Mouse (Mus musculus): ENCODE measurements at regions not wholly inside any gene's neighbourhood (a gene's known extent, or its start where the extent isn't known, plus 50 kb on each side); places are given as distances from the start of the nearest gene placed in this dataset.

DNA sequence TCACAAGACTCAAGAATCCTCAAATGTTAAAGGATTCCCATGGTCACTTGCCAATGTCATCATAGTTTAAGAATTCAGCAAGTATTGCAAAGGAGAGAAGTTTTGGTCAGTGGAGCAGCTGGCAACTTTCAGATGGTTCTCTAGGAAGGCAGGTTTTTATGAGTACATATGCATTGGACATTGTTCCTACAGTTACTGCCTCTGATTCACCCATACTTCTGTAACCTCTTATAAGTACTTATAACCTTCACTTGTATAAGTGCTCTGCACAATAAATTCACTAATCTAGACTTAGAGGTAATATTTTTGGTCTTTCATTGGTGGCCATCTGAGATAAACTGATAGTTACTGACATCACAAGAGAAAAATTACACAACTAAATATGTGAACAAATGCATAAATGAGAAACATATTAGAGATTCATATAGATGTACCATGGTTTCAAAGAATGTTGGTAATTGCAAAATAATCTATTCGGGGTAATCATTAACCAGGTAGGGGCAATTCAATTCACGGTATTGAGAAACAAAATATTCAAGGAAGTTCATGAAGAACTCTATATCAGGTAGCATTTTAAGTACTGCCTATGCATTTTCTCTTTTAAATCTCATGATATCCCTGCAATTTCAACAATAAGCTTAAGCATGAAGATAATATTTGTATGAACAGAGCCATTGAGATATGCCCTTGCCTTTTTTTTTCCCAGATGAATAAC lies 1059.6 kb downstream of the Pla2g4a start:
- DNase-seq, result no peak

DNA sequence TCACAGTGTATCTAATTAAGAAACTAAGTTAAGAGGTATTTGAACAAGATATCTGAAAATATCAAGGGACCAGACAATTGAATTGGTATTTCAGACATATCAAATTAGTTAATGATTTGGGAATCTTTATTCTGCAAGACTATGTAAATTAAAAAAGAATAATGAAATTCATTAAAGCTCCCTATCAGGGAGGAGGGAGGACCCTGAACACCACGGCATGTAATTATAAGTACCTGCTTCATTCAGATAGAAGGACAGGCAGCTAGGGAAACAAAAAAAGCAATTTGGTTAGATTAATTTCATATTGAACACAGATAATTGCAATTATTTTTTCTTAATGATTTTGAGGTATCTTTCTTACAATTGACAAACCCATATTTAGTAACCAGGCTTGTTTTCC lies 1090.3 kb downstream of the Pla2g4a start:
- DNase-seq, result no peak

DNA sequence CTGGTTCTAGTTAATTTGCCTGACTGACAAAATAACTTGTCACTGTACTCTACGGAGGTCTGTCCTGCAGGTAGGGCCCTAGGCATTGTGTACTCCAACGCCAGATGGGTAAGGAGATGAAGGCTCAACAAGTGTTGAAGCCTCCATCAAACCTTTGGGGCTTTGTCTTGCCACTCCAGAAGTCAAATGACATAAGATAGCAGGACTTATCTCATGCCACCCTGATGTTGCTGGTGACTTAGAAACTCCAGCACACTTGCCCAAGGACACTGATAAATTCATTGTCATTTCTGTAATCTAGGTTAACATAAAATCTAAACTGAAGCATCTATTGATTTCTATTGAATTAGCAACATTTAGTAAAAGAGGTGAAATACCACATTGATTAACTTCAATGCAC lies 1097.5 kb downstream of the Pla2g4a start:
- DNase-seq, result no peak

DNA sequence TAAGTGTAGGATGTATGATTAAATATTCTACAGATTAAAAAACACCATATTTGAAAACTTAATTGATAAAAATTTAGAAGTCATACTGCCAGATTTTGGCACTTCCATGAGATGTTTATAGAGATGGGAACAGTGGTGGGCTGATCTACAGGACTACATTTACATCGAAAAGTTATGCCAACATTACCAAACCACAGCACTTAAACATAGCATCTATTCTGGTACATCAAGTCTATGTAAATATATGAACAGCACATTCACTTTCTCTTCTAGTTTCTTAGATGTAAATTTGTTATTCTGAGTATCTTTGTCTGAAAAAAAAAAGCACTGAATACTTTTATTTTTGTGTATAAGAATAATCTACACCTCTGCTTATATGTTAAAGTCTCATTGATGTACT lies 1108.1 kb downstream of the Pla2g4a start:
- no peak for DNase-seq

DNA sequence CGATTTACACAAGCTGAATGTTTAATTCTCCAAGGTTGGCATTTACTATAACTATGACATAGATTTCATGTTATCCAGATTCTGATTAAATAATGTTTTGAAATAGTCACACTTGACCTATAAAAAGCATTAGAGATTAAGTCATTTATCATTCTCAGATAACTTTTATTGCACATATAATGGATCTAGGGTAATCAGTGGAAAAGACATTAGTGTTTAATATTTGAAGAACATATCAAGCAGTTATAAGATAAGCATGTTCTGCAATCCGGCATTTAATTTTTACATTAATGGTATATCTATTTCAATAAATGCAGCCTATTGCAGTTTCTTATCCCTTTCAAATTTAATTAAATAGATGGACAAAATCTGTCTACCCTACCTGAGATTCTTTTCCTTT lies 1114.5 kb downstream of the Pla2g4a start:
- no peak for DNase-seq

DNA sequence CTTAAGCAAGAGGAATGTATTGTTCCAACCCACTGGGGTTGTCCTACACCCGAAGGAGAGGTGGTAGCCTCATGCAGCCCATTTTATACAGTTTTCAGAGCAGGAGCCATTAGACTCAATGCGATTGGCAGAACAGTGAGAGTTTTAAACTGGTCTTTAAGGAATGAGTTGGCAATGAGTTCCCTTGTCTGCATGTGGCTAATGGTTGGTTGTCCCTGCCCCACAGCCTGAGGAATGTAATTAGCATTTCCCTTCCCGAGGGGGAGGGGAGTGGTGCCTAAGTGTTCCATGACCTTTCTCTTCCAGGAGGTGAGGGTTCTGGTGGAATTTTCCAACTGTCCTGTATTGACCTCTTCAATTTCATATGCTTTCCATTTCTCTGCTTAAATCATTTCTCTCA lies 1137.9 kb downstream of the Pla2g4a start:
- DNase-seq, result no peak

DNA sequence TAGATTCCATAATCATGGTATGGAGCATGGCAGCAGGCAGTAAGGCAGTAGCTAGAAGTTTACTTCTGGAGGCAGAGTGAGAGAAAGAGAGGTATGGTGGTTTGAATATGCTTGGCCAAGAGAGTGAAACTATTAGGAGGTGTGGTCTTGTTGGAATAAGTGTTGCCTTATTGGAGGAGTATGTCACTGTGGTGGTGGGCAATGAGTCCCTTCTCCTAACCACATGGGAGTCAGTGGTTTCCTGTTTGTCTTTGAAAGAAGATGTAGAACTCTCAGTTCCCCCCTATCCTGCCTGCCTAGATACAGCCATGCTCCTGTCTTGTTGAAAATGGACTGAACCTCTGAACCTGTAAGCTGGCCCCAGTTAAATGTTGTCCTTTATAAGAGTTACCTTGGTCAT lies 1152.4 kb downstream of the Pla2g4a start:
- DNase-seq, result no peak

DNA sequence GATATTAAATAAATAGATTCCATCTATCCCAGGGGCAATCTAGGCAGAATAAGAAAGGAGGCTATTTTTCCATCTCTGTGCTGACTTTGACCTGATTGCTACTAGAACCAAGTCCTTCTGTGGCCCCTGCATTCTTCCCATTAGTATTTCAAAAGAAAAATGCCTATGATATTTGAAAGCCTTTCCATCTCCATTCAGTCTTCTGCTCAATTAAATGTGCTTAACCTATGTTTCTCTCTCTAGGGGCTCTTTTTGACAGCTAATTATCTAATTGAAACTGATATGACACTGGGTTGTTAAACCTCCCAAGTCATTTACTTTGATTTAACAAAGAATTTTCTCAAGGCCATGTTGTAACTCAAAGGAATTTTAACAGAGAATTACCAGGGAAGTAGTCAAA lies 1164.0 kb downstream of the Pla2g4a start:
- no peak for DNase-seq

DNA sequence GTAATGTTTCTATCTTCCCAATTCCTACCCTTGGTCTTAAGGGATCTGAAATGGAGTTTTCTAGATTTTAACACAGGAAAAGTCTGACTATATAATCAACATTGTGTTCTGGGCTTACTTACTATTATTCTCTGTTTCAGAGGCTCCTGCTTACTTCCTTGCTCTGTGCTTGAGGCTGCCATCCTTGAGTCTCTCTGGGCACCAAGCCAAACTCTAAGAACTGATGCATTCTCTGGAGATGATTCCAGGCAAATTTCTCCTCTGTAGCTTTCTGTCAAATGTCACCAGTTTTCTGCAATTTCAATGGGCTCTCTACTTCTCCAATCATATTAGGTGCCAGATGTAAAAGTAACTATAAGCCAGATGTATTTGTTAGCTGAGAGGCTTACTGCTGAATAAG lies 1210.3 kb downstream of the Pla2g4a start:
- DNase-seq, result no peak

DNA sequence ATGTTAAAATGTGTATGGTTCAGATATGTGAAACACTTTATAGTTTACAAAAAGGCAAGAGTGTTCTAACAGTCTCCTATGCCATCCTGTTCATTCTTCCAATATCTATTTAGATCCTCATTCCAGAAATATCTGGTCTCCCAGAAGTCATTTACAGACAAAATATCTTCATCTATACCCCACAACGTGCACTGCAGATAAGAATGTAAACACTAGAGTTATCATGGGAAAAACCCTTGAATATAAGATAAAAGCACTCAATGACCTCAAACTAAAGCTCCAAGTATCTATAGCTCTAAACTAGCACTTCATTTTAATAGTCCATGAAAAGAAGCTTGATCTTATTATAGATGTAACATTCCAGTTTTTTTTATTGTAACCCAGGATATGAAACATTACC lies 1239.0 kb downstream of the Pla2g4a start:
- DNase-seq, result no peak

DNA sequence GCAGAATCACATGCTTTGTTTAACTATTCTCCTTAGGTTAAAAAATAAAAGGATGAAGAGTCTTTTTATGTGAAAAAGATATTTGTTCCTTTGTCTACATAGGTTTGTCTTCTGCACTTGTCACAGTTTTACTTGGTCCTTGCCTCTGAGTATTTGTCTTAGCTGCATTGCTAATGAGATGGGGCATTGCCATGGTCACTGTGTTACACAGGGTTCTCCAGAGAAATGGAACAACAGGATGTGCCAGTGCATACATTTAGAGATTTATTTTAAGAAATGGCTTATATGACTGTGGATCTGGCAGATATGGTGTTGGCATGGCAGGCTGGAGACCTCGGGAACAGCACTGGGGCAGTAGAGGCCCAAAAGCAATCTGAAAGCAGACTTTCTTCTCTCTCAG lies 1239.7 kb downstream of the Pla2g4a start:
- DNase-seq, result no peak

DNA sequence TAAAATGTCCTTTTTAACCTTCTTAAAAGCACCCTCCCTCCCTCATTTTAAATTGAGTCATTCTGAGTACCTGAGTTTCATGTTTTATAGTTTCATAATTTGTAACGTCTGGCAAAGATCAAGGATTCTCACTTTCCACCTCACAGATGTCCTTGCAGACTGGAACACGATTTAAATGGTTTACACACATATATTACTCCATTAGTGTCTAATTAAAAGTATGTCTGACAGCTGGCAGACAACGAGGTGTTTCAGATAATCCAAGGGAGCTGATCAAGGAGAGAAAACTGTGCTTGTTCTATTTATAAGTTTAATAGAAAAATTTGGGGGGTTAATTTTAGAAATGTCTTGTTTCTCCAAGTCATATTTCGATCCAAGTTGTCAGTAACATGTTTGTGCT lies 1240.1 kb downstream of the Pla2g4a start:
- DNase-seq, result no peak

DNA sequence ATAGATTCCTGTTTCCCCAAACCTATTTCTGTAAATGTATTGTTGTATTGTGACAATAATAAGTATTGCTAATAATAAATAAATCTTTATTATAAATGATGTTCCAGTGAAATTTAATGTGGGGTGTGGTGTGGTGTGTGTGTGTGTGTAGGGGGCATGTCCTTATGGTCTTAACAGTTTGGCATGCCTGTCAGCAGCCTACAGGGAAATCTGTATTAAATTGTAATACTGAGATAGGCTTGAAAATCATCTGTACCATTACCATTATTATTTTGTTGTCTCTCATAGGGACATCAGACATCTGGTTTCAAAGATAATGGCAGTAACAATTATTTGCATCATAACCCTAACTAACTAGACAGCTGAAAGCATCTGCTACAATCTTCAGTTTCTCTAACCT lies 1253.0 kb downstream of the Pla2g4a start:
- no peak for DNase-seq

DNA sequence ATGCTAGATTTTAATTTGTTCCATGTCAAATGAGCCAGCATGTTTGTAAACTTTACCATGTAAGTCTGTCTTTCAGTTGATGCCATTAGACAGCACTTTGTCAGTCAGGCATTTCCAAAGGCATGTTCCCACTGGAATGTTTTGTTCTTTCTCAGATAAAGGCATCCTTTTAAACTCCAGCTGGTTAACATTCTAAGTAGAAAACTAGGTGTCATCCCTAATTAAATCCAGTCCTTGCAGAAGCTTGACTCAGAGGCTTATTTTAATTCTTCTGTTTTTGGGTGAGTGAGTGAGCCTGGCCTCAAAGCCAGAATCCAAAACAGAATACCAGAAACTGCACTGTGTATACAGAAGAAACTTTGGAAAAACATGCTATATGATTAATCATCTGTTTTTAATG lies 1253.4 kb downstream of the Pla2g4a start:
- no peak for DNase-seq

DNA sequence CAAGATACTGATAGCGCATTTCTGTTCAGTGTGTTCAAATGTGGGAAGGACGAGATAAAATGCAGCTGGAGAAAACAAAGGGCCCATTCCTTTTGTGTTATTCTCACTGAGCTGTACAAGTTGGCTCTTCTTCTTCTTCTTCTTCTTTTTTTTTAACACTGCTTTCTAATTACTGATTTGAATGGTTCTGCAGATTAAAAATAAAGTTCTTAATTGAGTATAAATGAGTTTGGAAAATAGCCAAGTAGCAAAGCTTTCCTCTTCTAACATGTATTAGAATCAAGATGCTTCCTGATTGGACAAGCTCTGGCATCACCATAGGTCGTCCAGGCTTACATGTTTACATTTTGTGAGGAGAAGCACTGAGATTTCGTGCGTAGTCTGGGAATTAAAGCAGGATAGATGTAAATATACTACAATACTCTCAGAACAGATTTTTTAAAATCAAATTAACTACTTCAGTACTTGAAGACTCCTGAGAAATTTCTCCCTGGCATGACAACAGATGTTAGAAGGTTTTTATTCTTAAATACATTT lies 1254.8 kb downstream of the Pla2g4a start:
- DNase-seq, result no peak

DNA sequence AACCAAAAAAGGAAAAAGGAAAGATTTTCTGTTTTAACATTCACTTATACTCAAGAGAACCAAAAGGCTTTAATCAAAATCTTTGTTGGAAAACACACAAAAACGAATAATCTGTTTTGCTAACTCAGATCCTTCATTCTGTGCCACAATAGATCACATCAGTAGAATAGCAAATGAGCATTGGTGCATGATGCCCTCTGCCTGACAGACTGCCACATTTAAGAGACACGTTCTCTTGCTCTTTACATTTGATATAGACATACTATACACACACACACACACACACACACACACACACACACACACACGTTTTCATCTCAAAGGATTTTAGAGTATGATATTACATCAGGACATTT lies 1260.5 kb downstream of the Pla2g4a start:
- DNase-seq, result no peak

DNA sequence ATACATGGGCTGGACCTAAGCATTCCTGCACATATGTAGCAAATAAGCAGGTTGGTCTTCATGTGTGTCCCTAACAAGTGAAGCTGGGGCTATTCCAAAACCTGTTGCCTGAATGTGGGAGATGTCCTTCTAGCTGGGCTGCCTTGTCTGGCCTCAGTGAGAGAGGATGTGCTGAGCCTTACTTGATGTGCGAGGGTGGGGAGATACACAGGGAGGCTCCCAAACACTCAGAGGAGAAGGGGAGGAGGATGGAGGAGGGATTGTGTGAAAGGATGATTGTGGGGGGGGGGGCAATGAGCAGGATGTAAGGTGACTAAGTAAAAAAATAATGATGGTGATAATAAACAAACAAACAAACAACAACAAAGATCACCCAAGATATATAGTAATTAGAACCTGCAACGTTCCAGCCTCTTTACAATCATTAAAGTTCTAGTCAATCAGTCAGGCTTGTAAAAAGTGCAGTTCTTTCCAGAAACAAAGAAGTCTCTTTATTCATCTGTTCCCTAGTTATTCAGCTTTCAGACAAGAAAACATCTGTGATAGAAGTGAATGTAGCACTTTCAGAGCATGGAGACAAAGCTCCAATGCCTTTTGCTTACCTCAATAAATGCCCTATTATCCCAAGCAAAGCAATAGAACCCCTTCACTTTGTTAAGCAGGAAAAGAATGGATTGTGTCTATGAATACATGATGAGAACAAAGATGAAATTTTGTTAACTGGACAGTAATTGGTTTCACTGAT lies 1261.1 kb downstream of the Pla2g4a start:
- DNase-seq, result no peak

DNA sequence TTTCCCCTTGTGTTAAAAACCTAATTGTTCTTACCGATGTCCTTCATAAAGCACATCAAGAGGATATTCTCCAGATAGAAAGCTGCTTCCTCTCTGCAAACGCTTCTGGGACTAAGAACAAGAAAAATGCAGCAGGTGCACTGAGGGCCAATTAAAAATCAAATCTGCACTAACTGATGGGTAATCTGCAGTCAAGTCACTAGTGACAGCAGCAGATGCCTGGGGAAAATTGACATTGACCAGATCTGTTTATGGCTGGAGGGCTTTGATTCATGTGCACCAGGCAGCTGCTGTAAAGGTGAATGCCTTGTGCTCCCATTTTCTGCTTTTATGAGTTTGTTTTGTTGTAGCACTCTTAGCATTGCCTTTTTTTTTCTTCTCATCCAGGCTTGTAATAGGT lies 1271.0 kb downstream of the Pla2g4a start:
- DNase-seq, result no peak

DNA sequence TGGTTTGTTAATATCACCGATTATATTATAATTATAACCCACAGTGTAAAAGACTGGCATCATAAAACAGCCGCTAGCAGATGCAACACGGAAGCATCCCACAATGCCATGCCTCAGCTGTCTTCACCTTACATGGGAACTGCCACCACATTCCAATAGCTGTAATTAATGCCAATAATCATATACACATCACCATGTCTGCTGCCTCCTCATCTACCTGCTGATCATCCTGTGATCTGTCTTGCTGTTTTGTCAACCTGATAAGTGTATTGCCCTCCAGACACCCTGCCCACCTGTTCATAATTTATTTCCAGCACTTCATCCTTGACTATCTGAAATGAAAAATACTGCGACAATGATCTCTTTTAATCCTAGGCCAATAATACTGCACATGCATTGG lies 1271.5 kb downstream of the Pla2g4a start:
- DNase-seq, result no peak

DNA sequence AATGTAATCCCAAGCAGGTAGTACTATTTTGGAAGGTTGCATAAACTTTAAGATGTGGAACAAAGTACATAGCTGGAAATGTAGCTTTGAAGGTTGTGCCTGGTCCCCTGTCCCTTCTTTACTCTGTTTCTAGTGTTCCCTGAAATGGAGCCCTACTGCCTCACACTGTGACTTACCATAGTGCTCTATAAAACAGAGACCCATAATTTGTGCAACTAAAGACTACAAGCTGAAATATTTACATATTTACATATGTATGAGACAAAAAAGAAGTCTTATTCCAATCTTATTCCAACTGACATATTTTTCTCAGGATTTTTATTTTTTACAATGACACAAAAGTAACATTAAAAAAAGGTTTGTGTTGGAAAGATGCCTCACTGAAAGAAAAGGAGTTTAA lies 1285.6 kb downstream of the Pla2g4a start:
- no peak for DNase-seq

DNA sequence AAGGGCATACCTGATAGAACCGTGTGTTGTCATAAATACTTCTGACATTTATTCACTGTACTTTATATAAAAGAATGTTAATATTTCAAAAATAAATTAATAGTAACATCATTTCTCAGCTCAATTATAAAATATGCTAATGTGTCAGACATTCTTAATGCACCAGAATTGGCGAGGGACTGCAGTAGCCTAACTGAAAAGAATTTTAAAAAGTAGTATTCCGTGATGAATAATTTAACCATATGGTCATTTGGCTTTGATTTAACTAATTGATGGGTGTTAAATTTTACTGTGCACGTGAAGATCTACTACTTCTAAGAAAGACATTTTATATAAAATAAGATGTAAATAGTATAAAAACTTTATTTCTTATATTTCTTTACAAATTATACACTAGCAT lies 1296.7 kb downstream of the Pla2g4a start:
- no peak for DNase-seq

DNA sequence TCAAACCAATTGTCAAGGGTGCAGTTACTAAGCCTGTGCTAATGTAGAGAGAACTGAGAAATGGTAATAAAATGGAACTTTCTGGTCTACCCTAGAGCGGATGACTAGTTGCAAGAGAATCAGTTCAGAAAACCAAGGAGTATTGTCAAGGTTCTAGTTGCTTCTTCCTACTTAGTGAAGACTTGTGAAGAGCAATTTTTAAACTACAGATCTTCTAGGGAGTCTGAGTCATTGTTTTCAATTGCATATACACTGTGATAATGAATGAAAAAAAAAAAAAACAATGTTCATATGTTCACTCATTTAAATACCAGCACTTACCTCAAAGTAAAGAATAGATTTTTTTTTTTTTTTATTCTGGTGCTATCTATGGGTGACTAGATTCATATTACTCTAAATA lies 1304.1 kb downstream of the Pla2g4a start:
- no peak for DNase-seq
